8 mouse cellular contexts compared by ENCODE assay signal in the genomic region with DNA sequence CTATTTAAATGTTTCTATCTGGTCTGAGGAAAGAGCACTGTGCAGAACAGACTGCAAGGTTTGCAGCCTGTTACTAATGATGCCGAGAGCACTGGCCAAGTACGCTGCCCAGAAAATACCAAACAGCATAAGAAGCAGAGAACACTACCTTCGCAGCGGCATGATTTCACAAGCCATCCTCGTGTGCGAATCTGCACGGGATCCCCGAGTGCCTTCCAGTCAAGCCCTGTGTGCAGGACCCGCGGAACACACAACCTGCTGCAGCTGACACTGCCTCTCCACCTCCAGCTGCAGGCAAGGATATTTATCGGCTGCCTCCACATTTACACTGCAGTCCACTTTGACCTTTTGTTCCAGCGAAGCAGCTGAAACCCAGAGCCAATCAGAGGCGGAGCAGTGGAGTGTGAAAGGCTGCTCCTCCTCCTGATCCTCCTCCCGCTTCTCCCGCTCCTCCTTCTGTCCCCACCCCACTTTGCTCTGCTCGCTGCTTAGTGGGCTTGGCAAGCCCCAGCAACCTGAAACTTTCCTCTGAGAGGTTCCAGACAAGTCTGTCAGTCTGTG. TPM values are rescaled to one million over a fixed set of nuclear protein-coding genes. Genes with fewer than 3 reads are reported as not detected.
DNase-seq lines count a peak whose midpoint lies in the region; ATAC-seq lines count a peak whose summit lies in the region.

Gene Fam13a, minus strand, starts transcription at position 386 of the 561 bp plus-strand sequence.

- H3K4me2 ChIP-seq in intestine, embryonic 14.5 days (ENCODE audit: low read length): peak within 1 kb of the TSS; percentile 69

- H3K4me1 ChIP-seq in intestine, embryonic 14.5 days (replicated peaks; ENCODE audit: control insufficient read depth, insufficient read depth, low read length): peaks cover 4% of the 10 kb centered on the region; the same call in 1 of the 2 replicates

- H3K27ac ChIP-seq in intestine, embryonic 14.5 days (ENCODE audit: low read depth): peak within 1 kb of the TSS; percentile 62; the same call in 1 of the 2 replicates

- WGBS in intestine, embryonic 14.5 days: under 1% methylated on average over 16 of the region's 16 CpGs

- H3K27me3 ChIP-seq in intestine, embryonic 14.5 days (replicated peaks; ENCODE audit: control insufficient read depth, insufficient read depth, low read length): no peaks in the 10 kb centered on the region

- peak within 1 kb of the TSS; percentile 61 for H3K4me3 ChIP-seq in intestine, embryonic 14.5 days (ENCODE audit: low read depth, low read length)

- DNase-seq in adrenal gland, postnatal 14 days: peak; percentile 92
- peak; percentile 92 for DNase-seq in embryo, embryonic 11 days
- DNase-seq in gastrocnemius, postnatal 25 days: peak; percentile 92
- DNase-seq in intestine, embryonic 14.5 days (ENCODE audit: low spot score): peak; percentile 85
- DNase-seq in left cerebral cortex, adult 9 months (ENCODE audit: low spot score in 2 of 2): peak; percentile 78 to 82
- peak; percentile 87 to 93 for DNase-seq in right cerebral cortex, postnatal 10 days (ENCODE audit: low spot score in 2 of 2)

- peak; percentile 98 for ATAC-seq in intestine, embryonic 14.5 days (replicated peaks; ENCODE audit: low FRiP score, low TSS enrichment, low read depth)
- peak; percentile 79 for ATAC-seq in megakaryocyte, adult 5-6 weeks (ENCODE audit: poor library complexity, severe bottlenecking)
- ATAC-seq in monocyte, adult 5-6 weeks (replicated peaks; ENCODE audit: insufficient number of reproducible peaks, low FRiP score, low TSS enrichment, poor library complexity, severe bottlenecking): no peak; the same call in 1 of the 2 replicates

- H3K9me3 ChIP-seq in intestine, embryonic 14.5 days (ENCODE audit: control insufficient read depth, low read length): no peaks in the 10 kb centered on the region

- peak within 1 kb of the TSS; percentile 44 for H3K9ac ChIP-seq in intestine, embryonic 14.5 days (ENCODE audit: low read length)

- no peaks in the 10 kb centered on the region for H3K36me3 ChIP-seq in intestine, embryonic 14.5 days (ENCODE audit: control insufficient read depth, insufficient read depth, low read length)

RNA-seq across cellular contexts. Expression of gene Fam13a, which starts in this region (rescaled TPM):
- 90.8 and 138 TPM in 2 replicates for total RNA-seq in adrenal gland, postnatal 14 days (2021)
- 10 to 100 TPM in 1 of 2 experiments, 1 to 10 TPM in 1; 8.6 to 18.1 TPM for total RNA-seq in gastrocnemius, postnatal 25 days (2021)
- 9.9 and 13.1 TPM in 2 replicates for polyA plus RNA-seq in intestine, embryonic 14.5 days (2014; fragmentation: Nextera tagmentation; extraction: Ambion mirVana)
- 0.07 TPM in 1 of 2 replicates, not detected in the other for total RNA-seq in megakaryocyte, adult 5-6 weeks (2015)
- not detected in 2 replicates for total RNA-seq in megakaryocyte, adult 5-6 weeks (2017)
- not detected in 3 replicates for total RNA-seq in monocyte, adult 5-6 weeks (2017)

Comparison
In these comparisons a context has a peak if more than half of its experiments do, and no peak if none do; other contexts are left out.
1. Peak in ATAC-seq in megakaryocyte, adult 5-6 weeks; RNA of the gene not detected or under 1 TPM.